Mouse (Mus musculus): ENCODE results near the gene Mob2. TPM values are rescaled to one million over a fixed set of nuclear protein-coding genes. Genes with fewer than 3 reads are reported as not detected.

The Mob2 gene
- polyA plus RNA-seq, 1 experiment from 2014 or later: 53.4 TPM

- H3K27ac ChIP-seq (replicated peaks): no peak overlapping the region
- no peak overlapping the region for H3K4me3 ChIP-seq
- no peaks in the 10 kb centered on the region for H3K36me3 ChIP-seq
- no peak overlapping the region for H3K9ac ChIP-seq
- H3K4me2 ChIP-seq: no peak overlapping the region
- no peaks in the 10 kb centered on the region for H3K9me3 ChIP-seq
- no peaks in the 10 kb centered on the region for H3K27me3 ChIP-seq
- WGBS: 28% methylated on average over 2 of the region's 2 CpGs
- no peaks in the 10 kb centered on the region for H3K4me1 ChIP-seq (replicated peaks)
- ATAC-seq (ENCODE audit: low FRiP score, low read depth): no peak
Observed at GRCm38 (mm10) chr7:142045344-142045743, 15.5 kb downstream of the Mob2 start.

GRCm38 (mm10) chr7:142040756-142041155 is 20.1 kb downstream of the Mob2 start:
- H3K27ac ChIP-seq (replicated peaks): no peak overlapping the region
- H3K9ac ChIP-seq: no peak overlapping the region
- H3K4me3 ChIP-seq: no peak overlapping the region
- H3K27me3 ChIP-seq: no peaks in the 10 kb centered on the region
- no peaks in the 10 kb centered on the region for H3K4me1 ChIP-seq (replicated peaks)
- H3K36me3 ChIP-seq: no peaks in the 10 kb centered on the region
- no peak overlapping the region for H3K4me2 ChIP-seq
- no peak for ATAC-seq (ENCODE audit: low FRiP score, low read depth)
- no peaks in the 10 kb centered on the region for H3K9me3 ChIP-seq
- WGBS: 95% methylated on average over 3 of the region's 3 CpGs

GRCm38 (mm10) chr7:142037553-142038170 is 23.2 kb downstream of the Mob2 start:
- no peak overlapping the region for H3K4me2 ChIP-seq
- no peaks in the 10 kb centered on the region for H3K9me3 ChIP-seq
- H3K27ac ChIP-seq (replicated peaks): no peak overlapping the region
- peak; percentile 72; the same call in 1 of the 2 replicates for ATAC-seq (ENCODE audit: low FRiP score, low read depth)
- H3K27me3 ChIP-seq: no peaks in the 10 kb centered on the region
- no peaks in the 10 kb centered on the region for H3K4me1 ChIP-seq (replicated peaks)
- no peak overlapping the region for H3K4me3 ChIP-seq
- no peak overlapping the region for H3K9ac ChIP-seq
- 70% methylated on average over 4 of the region's 4 CpGs for WGBS
- H3K36me3 ChIP-seq: no peaks in the 10 kb centered on the region

- Histone ChIP-seq H3K36me3 (no peaks in the 10 kb centered on the region), H3K9me3 (no peaks in the 10 kb centered on the region), H3K27ac (replicated peaks) (no peak overlapping the region), H3K4me1 (replicated peaks) (no peaks in the 10 kb centered on the region), H3K9ac (no peak overlapping the region), H3K4me2 (no peak overlapping the region), H3K27me3 (no peaks in the 10 kb centered on the region), H3K4me3 (no peak overlapping the region)
- 67% methylated on average over 2 of the region's 2 CpGs for WGBS
- no peak for ATAC-seq (ENCODE audit: low FRiP score, low read depth)
Observed at GRCm38 (mm10) chr7:142035048-142035811, 25.6 kb downstream of the Mob2 start.

- Histone ChIP-seq H3K27ac (replicated peaks) (no peak overlapping the region), H3K9me3 (no peaks in the 10 kb centered on the region), H3K9ac (no peak overlapping the region), H3K36me3 (no peaks in the 10 kb centered on the region), H3K27me3 (no peaks in the 10 kb centered on the region), H3K4me2 (no peak overlapping the region), H3K4me1 (replicated peaks) (no peaks in the 10 kb centered on the region), H3K4me3 (no peak overlapping the region)
- ATAC-seq (ENCODE audit: low FRiP score, low read depth): no peak; the same call in 1 of the 2 replicates
- WGBS: 68% methylated on average over 2 of the region's 2 CpGs
Observed at GRCm38 (mm10) chr7:142034198-142034597, 26.7 kb downstream of the Mob2 start.

- no peak for ATAC-seq (ENCODE audit: low FRiP score, low read depth)
- Histone ChIP-seq H3K27me3 (no peaks in the 10 kb centered on the region), H3K4me2 (no peak overlapping the region), H3K4me1 (replicated peaks) (peaks cover 11% of the 10 kb centered on the region; the same call in 1 of the 2 replicates), H3K36me3 (no peaks in the 10 kb centered on the region), H3K9me3 (no peaks in the 10 kb centered on the region), H3K4me3 (no peak overlapping the region), H3K9ac (no peak overlapping the region), H3K27ac (replicated peaks) (no peak overlapping the region)
Observed at GRCm38 (mm10) chr7:142030073-142030472, 30.8 kb downstream of the Mob2 start.

GRCm38 (mm10) chr7:142025926-142026325 is 34.9 kb downstream of the Mob2 start:
- Histone ChIP-seq H3K9me3 (no peaks in the 10 kb centered on the region), H3K4me2 (no peak overlapping the region), H3K27ac (replicated peaks) (no peak overlapping the region), H3K36me3 (no peaks in the 10 kb centered on the region), H3K27me3 (no peaks in the 10 kb centered on the region), H3K4me3 (no peak overlapping the region), H3K4me1 (replicated peaks) (peaks cover 15% of the 10 kb centered on the region; the same call in 1 of the 2 replicates), H3K9ac (no peak overlapping the region)
- ATAC-seq (ENCODE audit: low FRiP score, low read depth): no peak
- WGBS: 80% methylated on average over 4 of the region's 4 CpGs

GRCm38 (mm10) chr7:142025196-142025595 is 35.7 kb downstream of the Mob2 start:
- Histone ChIP-seq H3K27ac (replicated peaks) (no peak overlapping the region), H3K4me3 (no peak overlapping the region), H3K9me3 (no peaks in the 10 kb centered on the region), H3K9ac (no peak overlapping the region), H3K4me1 (replicated peaks) (peaks cover 15% of the 10 kb centered on the region; the same call in 1 of the 2 replicates), H3K36me3 (no peaks in the 10 kb centered on the region), H3K27me3 (no peaks in the 10 kb centered on the region), H3K4me2 (no peak overlapping the region)
- WGBS: 62% methylated on average over 2 of the region's 2 CpGs
- ATAC-seq (ENCODE audit: low FRiP score, low read depth): no peak

- H3K4me3 ChIP-seq: no peak overlapping the region
- H3K9me3 ChIP-seq: no peaks in the 10 kb centered on the region
- H3K9ac ChIP-seq: no peak overlapping the region
- ATAC-seq (ENCODE audit: low FRiP score, low read depth): no peak
- no peaks in the 10 kb centered on the region for H3K36me3 ChIP-seq
- H3K4me2 ChIP-seq: no peak overlapping the region
- no peak overlapping the region for H3K27ac ChIP-seq (replicated peaks)
- 67% methylated on average over 3 of the region's 3 CpGs for WGBS
- H3K4me1 ChIP-seq (replicated peaks): peaks cover 12% of the 10 kb centered on the region; the same call in 1 of the 2 replicates
- no peaks in the 10 kb centered on the region for H3K27me3 ChIP-seq
Observed at GRCm38 (mm10) chr7:142020827-142021226, 40.0 kb downstream of the Mob2 start.

- no peak overlapping the region for H3K27ac ChIP-seq (replicated peaks)
- H3K27me3 ChIP-seq: no peaks in the 10 kb centered on the region
- H3K4me1 ChIP-seq (replicated peaks): 0 out of 2 replicates have a peak, but pooled peaks cover 2% of the 10 kb centered on the region
- ATAC-seq (ENCODE audit: low FRiP score, low read depth): no peak
- H3K4me3 ChIP-seq: no peak overlapping the region
- no peaks in the 10 kb centered on the region for H3K36me3 ChIP-seq
- 61% methylated on average over 2 of the region's 2 CpGs for WGBS
- no peaks in the 10 kb centered on the region for H3K9me3 ChIP-seq
- no peak overlapping the region for H3K9ac ChIP-seq
- no peak overlapping the region for H3K4me2 ChIP-seq
Observed at GRCm38 (mm10) chr7:142019699-142020098, 41.2 kb downstream of the Mob2 start.

- no peaks in the 10 kb centered on the region for H3K27me3 ChIP-seq
- no peak for ATAC-seq (ENCODE audit: low FRiP score, low read depth)
- H3K9ac ChIP-seq: no peak overlapping the region
- H3K9me3 ChIP-seq: no peaks in the 10 kb centered on the region
- H3K27ac ChIP-seq (replicated peaks): no peak overlapping the region
- H3K36me3 ChIP-seq: no peaks in the 10 kb centered on the region
- no peak overlapping the region for H3K4me2 ChIP-seq
- 63% methylated on average over 1 of the region's 1 CpGs for WGBS
- no peaks in the 10 kb centered on the region for H3K4me1 ChIP-seq (replicated peaks)
- no peak overlapping the region for H3K4me3 ChIP-seq
Observed at GRCm38 (mm10) chr7:142016562-142016961, 44.3 kb downstream of the Mob2 start.

GRCm38 (mm10) chr7:142001597-142002340 is 59.1 kb downstream of the Mob2 start:
- H3K36me3 ChIP-seq: peaks cover 60% of the 10 kb centered on the region
- H3K27ac ChIP-seq (replicated peaks): no peak overlapping the region
- H3K9ac ChIP-seq: no peak overlapping the region
- H3K4me3 ChIP-seq: no peak overlapping the region
- H3K4me1 ChIP-seq (replicated peaks): no peaks in the 10 kb centered on the region
- WGBS: 68% methylated on average over 22 of the region's 22 CpGs
- no peak for ATAC-seq (ENCODE audit: low FRiP score, low read depth)
- H3K27me3 ChIP-seq: no peaks in the 10 kb centered on the region
- no peaks in the 10 kb centered on the region for H3K9me3 ChIP-seq
- H3K4me2 ChIP-seq: no peak overlapping the region
